Mouse (Mus musculus): ENCODE measurements around the gene Rbm5.

- TF ChIP-seq EP300 (IDR thresholded peaks at IDR 0.05): no peak
- TF ChIP-seq CTCF (IDR thresholded peaks at IDR 0.05): no peak
Observed at GRCm38 (mm10) chr9:107770037-107770373, 791 bp downstream of the Rbm5 start.
